Mouse (Mus musculus): ENCODE results near the gene Rfx7. TPM values are rescaled to one million over a fixed set of nuclear protein-coding genes. Genes with fewer than 3 reads are reported as not detected.
"Not testable (repeated sequence)": the region's sequence is repeated elsewhere in the genome, so short reads cannot be mapped to it uniquely, and the experiment has no call there.

Rfx7 gene
- polyA plus RNA-seq, 1 experiment from 2014 or later = 14.9 TPM

GRCm38 (mm10) chr9:72580216-72580615, 48.2 kb downstream of the Rfx7 start:
- Histone ChIP-seq H3K4me3 (ENCODE audit: low read depth, low read length) (no peak overlapping the region), H3K4me2 (ENCODE audit: low read length) (no peak overlapping the region), H3K27me3 (ENCODE audit: control insufficient read depth, insufficient read depth, low read depth, low read length) (no peaks in the 10 kb centered on the region), H3K4me1 (ENCODE audit: control insufficient read depth, insufficient read depth, low read length) (no peaks in the 10 kb centered on the region), H3K27ac (ENCODE audit: low read length) (no peak overlapping the region), H3K9me3 (replicated peaks; ENCODE audit: control insufficient read depth, low read length, poor library complexity, severe bottlenecking) (no peaks in the 10 kb centered on the region), H3K9ac (ENCODE audit: low read depth, low read length) (no peak overlapping the region), H3K36me3 (ENCODE audit: control insufficient read depth, insufficient read depth, low read length) (no peaks in the 10 kb centered on the region)
- no peak for ATAC-seq
- WGBS = 45% methylated on average over 3 of the region's 3 CpGs

- Histone ChIP-seq H3K4me2 (ENCODE audit: low read length) (no peak overlapping the region), H3K36me3 (ENCODE audit: control insufficient read depth, insufficient read depth, low read length) (no peaks in the 10 kb centered on the region), H3K9me3 (replicated peaks; ENCODE audit: control insufficient read depth, low read length, poor library complexity, severe bottlenecking) (no peaks in the 10 kb centered on the region), H3K4me3 (ENCODE audit: low read depth, low read length) (no peak overlapping the region), H3K9ac (ENCODE audit: low read depth, low read length) (no peak overlapping the region), H3K27me3 (ENCODE audit: control insufficient read depth, insufficient read depth, low read depth, low read length) (no peaks in the 10 kb centered on the region), H3K27ac (ENCODE audit: low read length) (no peak overlapping the region), H3K4me1 (ENCODE audit: control insufficient read depth, insufficient read depth, low read length) (no peaks in the 10 kb centered on the region)
- no peak for ATAC-seq
- WGBS = 100% methylated on average over 1 of the region's 1 CpGs
These were observed 58.8 kb downstream of the Rfx7 start for GRCm38 (mm10) chr9:72590861-72591260.

DNA sequence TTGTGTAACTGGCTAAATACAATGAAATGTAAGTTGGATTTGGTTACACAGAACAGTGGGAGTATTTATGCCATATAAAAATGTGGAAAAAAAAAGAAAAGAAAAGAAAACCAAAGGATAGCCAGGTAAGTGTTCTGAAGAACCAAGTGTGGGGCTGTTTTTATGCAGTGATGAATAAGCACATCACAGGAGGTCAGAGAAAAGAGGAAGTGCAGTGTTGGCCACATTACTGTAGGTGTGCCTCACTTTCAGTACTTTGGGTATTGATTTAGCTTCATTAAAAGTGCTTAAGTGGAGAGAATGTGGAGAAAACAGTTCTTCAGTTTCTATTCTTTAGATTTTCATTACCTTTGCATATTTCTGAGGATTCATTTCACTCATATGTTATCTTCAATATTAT, 60.0 kb downstream of the Rfx7 start:
- ATAC-seq = no peak
- Histone ChIP-seq H3K4me1 (ENCODE audit: control insufficient read depth, insufficient read depth, low read length) (no peaks in the 10 kb centered on the region), H3K4me2 (ENCODE audit: low read length) (no peak overlapping the region), H3K4me3 (ENCODE audit: low read depth, low read length) (no peak overlapping the region), H3K9me3 (replicated peaks; ENCODE audit: control insufficient read depth, low read length, poor library complexity, severe bottlenecking) (no peaks in the 10 kb centered on the region), H3K27me3 (ENCODE audit: control insufficient read depth, insufficient read depth, low read depth, low read length) (no peaks in the 10 kb centered on the region), H3K27ac (ENCODE audit: low read length) (no peak overlapping the region), H3K9ac (ENCODE audit: low read depth, low read length) (no peak overlapping the region), H3K36me3 (ENCODE audit: control insufficient read depth, insufficient read depth, low read length) (no peaks in the 10 kb centered on the region)

DNA sequence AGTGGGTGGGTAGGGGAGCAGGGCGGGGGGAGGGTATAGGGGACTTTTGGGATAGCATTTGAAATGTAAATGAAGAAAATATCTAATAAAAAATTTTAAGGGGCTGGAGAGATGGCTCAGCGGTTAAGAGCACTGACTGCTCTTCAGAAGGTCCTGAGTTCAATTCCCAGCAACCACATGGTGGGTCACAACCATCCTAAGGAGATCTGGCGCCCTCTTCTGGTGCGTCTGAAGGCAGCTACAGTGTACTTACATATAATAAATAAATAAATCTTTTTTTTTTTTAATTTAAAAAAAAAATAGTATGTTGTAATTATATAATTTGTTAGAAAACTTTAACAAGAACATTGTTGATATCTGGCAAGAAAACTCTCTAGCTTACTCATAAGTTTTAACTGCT, 62.6 kb downstream of the Rfx7 start:
- not testable (repeated sequence) for H3K4me1 ChIP-seq (ENCODE audit: control insufficient read depth, insufficient read depth, low read length); H3K9ac ChIP-seq (ENCODE audit: low read depth, low read length); H3K4me3 ChIP-seq (ENCODE audit: low read depth, low read length); ATAC-seq; H3K9me3 ChIP-seq (replicated peaks; ENCODE audit: control insufficient read depth, low read length, poor library complexity, severe bottlenecking); H3K27me3 ChIP-seq (ENCODE audit: control insufficient read depth, insufficient read depth, low read depth, low read length); H3K4me2 ChIP-seq (ENCODE audit: low read length); H3K27ac ChIP-seq (ENCODE audit: low read length); H3K36me3 ChIP-seq (ENCODE audit: control insufficient read depth, insufficient read depth, low read length)
- WGBS = 85% methylated on average over 4 of the region's 4 CpGs

- Histone ChIP-seq H3K27ac (ENCODE audit: low read length) (no peak overlapping the region), H3K9me3 (replicated peaks; ENCODE audit: control insufficient read depth, low read length, poor library complexity, severe bottlenecking) (no peaks in the 10 kb centered on the region), H3K4me2 (ENCODE audit: low read length) (no peak overlapping the region), H3K36me3 (ENCODE audit: control insufficient read depth, insufficient read depth, low read length) (no peaks in the 10 kb centered on the region), H3K4me1 (ENCODE audit: control insufficient read depth, insufficient read depth, low read length) (no peaks in the 10 kb centered on the region), H3K9ac (ENCODE audit: low read depth, low read length) (no peak overlapping the region), H3K4me3 (ENCODE audit: low read depth, low read length) (no peak overlapping the region), H3K27me3 (ENCODE audit: control insufficient read depth, insufficient read depth, low read depth, low read length) (no peaks in the 10 kb centered on the region)
- WGBS = 95% methylated on average over 3 of the region's 3 CpGs
- ATAC-seq = no peak
These were observed 68.1 kb downstream of the Rfx7 start for GRCm38 (mm10) chr9:72600142-72600541.

GRCm38 (mm10) chr9:72609771-72610170, 77.7 kb downstream of the Rfx7 start:
- ATAC-seq = no peak
- H3K9ac ChIP-seq (ENCODE audit: low read depth, low read length) = no peak overlapping the region

DNA sequence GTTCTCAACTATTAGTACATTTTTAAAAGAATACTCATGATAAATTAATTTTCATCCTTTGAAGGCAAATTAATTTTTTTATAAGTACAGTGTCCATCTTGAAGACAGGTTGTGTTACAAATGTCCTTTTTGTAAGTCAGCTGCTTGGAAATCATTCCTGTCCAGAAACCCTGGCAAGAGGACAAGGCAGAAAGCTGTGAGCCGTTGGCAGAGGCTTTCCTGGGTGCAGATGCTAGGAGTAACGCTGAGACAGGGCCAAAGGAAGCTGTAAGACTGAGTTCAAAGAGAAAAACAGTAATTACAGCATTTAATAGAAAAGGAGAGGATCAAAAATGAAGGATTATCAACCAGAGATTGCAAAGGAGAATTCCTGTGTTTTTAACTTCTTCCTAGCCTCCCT, 81.8 kb downstream of the Rfx7 start:
- Histone ChIP-seq H3K9me3 (replicated peaks; ENCODE audit: control insufficient read depth, low read length, poor library complexity, severe bottlenecking) (no peaks in the 10 kb centered on the region), H3K4me3 (ENCODE audit: low read depth, low read length) (no peak overlapping the region), H3K36me3 (ENCODE audit: control insufficient read depth, insufficient read depth, low read length) (peaks cover 22% of the 10 kb centered on the region), H3K4me2 (ENCODE audit: low read length) (no peak overlapping the region), H3K4me1 (ENCODE audit: control insufficient read depth, insufficient read depth, low read length) (no peaks in the 10 kb centered on the region), H3K27ac (ENCODE audit: low read length) (no peak overlapping the region), H3K27me3 (ENCODE audit: control insufficient read depth, insufficient read depth, low read depth, low read length) (no peaks in the 10 kb centered on the region), H3K9ac (ENCODE audit: low read depth, low read length) (no peak overlapping the region)
- 69% methylated on average over 2 of the region's 2 CpGs for WGBS
- ATAC-seq = no peak

More at GRCm38 (mm10) chr9:72609771-72610170, 77.7 kb downstream of the Rfx7 start:
- H3K4me3 ChIP-seq (ENCODE audit: low read depth, low read length) = no peak overlapping the region
- H3K36me3 ChIP-seq (ENCODE audit: control insufficient read depth, insufficient read depth, low read length) = no peaks in the 10 kb centered on the region
- no peak overlapping the region for H3K27ac ChIP-seq (ENCODE audit: low read length)
- no peak overlapping the region for H3K4me2 ChIP-seq (ENCODE audit: low read length)
- H3K27me3 ChIP-seq (ENCODE audit: control insufficient read depth, insufficient read depth, low read depth, low read length) = no peaks in the 10 kb centered on the region
- H3K9me3 ChIP-seq (replicated peaks; ENCODE audit: control insufficient read depth, low read length, poor library complexity, severe bottlenecking) = no peaks in the 10 kb centered on the region
- no peaks in the 10 kb centered on the region for H3K4me1 ChIP-seq (ENCODE audit: control insufficient read depth, insufficient read depth, low read length)

GRCm38 (mm10) chr9:72614786-72615480, 82.9 kb downstream of the Rfx7 start:
- ATAC-seq = no peak
- H3K27ac ChIP-seq (ENCODE audit: low read length) = peak overlapping the region; percentile 35
- no peaks in the 10 kb centered on the region for H3K27me3 ChIP-seq (ENCODE audit: control insufficient read depth, insufficient read depth, low read depth, low read length)
- WGBS = 52% methylated on average over 6 of the region's 6 CpGs
- H3K4me2 ChIP-seq (ENCODE audit: low read length) = no peak overlapping the region
- peaks cover 28% of the 10 kb centered on the region for H3K36me3 ChIP-seq (ENCODE audit: control insufficient read depth, insufficient read depth, low read length)
- no peaks in the 10 kb centered on the region for H3K9me3 ChIP-seq (replicated peaks; ENCODE audit: control insufficient read depth, low read length, poor library complexity, severe bottlenecking)
- no peak overlapping the region for H3K9ac ChIP-seq (ENCODE audit: low read depth, low read length)
- H3K4me1 ChIP-seq (ENCODE audit: control insufficient read depth, insufficient read depth, low read length) = no peaks in the 10 kb centered on the region
- H3K4me3 ChIP-seq (ENCODE audit: low read depth, low read length) = no peak overlapping the region

DNA sequence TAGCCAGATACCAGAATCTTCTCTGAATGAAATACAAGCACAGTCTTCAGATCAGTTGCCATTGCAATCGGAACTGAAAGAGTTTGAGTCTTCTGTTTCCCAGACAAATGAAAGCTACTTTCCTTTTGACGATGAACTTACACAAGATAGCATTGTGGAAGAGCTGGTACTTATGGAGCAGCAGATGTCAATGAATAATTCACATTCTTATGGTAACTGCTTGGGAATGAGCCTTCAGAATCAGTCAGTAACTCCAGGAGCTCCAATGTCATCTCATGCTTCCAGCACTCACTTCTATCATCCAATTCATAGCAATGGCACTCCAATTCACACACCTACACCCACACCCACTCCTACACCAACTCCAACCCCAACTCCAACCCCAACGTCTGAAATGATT, 86.0 kb downstream of the Rfx7 start:
- no peak overlapping the region for H3K4me3 ChIP-seq (ENCODE audit: low read depth, low read length)
- H3K4me1 ChIP-seq (ENCODE audit: control insufficient read depth, insufficient read depth, low read length) = no peaks in the 10 kb centered on the region
- no peak overlapping the region for H3K27ac ChIP-seq (ENCODE audit: low read length)
- no peaks in the 10 kb centered on the region for H3K9me3 ChIP-seq (replicated peaks; ENCODE audit: control insufficient read depth, low read length, poor library complexity, severe bottlenecking)
- WGBS = 82% methylated on average over 3 of the region's 3 CpGs
- H3K4me2 ChIP-seq (ENCODE audit: low read length) = no peak overlapping the region
- no peaks in the 10 kb centered on the region for H3K27me3 ChIP-seq (ENCODE audit: control insufficient read depth, insufficient read depth, low read depth, low read length)
- H3K36me3 ChIP-seq (ENCODE audit: control insufficient read depth, insufficient read depth, low read length) = peaks cover 28% of the 10 kb centered on the region
- ATAC-seq = no peak
- H3K9ac ChIP-seq (ENCODE audit: low read depth, low read length) = no peak overlapping the region
